Mouse (Mus musculus) liver, adult 2 months (tissue): Measurements from ENCODE around the gene Slc35b2.

Experiments used
- CTCF ChIP-seq: fragments of 200-500 bp; IDR thresholded peaks from 2 replicates; pipeline ENCODE4 v1.5.1; 2011; ENCODE audit warnings: low read depth, low read length, control low read depth
- POLR2A ChIP-seq: fragments of 200-500 bp; IDR thresholded peaks from 2 replicates; pipeline ENCODE4 v1.6.1; 2011; ENCODE audit warnings: low read length, control low read depth; ENCODE audit not compliant: insufficient read depth; ENCODE audit errors: extremely low read depth

DNA sequence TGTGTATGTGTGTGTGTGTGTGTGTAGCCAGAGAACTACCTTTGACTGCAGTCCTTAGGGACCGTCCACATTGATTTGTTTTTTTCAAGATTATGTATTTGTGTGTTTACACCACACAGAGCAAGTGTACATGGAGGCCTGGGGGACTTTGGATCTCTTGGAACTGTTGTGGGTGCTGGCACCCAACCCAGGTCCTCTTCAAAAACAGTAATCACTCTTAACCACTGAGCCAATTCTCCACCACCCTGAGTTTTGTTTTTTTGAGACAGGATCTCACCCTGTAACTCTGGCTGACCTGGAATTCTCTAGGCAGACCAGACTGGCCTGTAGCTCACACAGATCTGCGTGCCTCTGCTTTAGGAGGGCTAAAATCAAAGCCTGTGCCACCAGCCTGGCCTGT lies 34.7 kb downstream of the Slc35b2 start:
- TF ChIP-seq CTCF (no peak), POLR2A (no peak)
